Mouse (Mus musculus) Muller cell, postnatal 12 days (primary cell): ENCODE results near the gene Khsrp.
A peak's percentile ranks its signal among the peaks of the same experiment; 100 is the strongest.
"Not testable (repeated sequence)": the region's sequence is repeated elsewhere in the genome, so short reads cannot be mapped to it uniquely, and the experiment has no call there.

Experiments
- DNase-seq: peaks from one replicate; pipeline ENCODE4 v3.0.0-alpha.2; 2015; ENCODE audit errors: inconsistent ontology term

Khsrp gene

GRCm38 (mm10) chr17:57030931-57031660 lies at the start of gene Khsrp:
Gene Khsrp (minus strand): TSS chr17:57031522.
- DNase-seq: peak; percentile 52

- DNase-seq: no peak
Observed at GRCm38 (mm10) chr17:57079919-57080318, 48.6 kb upstream of the Khsrp start.

- DNase-seq: no peak
Observed at GRCm38 (mm10) chr17:57078336-57078735, 47.0 kb upstream of the Khsrp start, which contains the start of gene Dennd1c. Gene Dennd1c (minus strand): TSS chr17:57078514.

- no peak for DNase-seq
Observed at GRCm38 (mm10) chr17:57076916-57077315, 45.6 kb upstream of the Khsrp start.

- DNase-seq: no peak
Observed at GRCm38 (mm10) chr17:57070699-57071098, 39.4 kb upstream of the Khsrp start.

GRCm38 (mm10) chr17:57070272-57070671 lies 39.0 kb upstream of the Khsrp start:
- DNase-seq: no peak

GRCm38 (mm10) chr17:57066908-57067307 lies 35.6 kb upstream of the Khsrp start:
- DNase-seq: no peak

- DNase-seq: no peak
Observed at GRCm38 (mm10) chr17:57063031-57063430, 31.7 kb upstream of the Khsrp start.

GRCm38 (mm10) chr17:57062548-57062947 lies 31.2 kb upstream of the Khsrp start:
- DNase-seq: peak; percentile 9

GRCm38 (mm10) chr17:57062011-57062521 lies 30.7 kb upstream of the Khsrp start:
- no peak for DNase-seq

GRCm38 (mm10) chr17:57061069-57061468 lies 29.7 kb upstream of the Khsrp start:
- no peak for DNase-seq

- DNase-seq: peak; percentile 95
Observed at GRCm38 (mm10) chr17:57060231-57060801, 29.0 kb upstream of the Khsrp start.

- peak; percentile 90 for DNase-seq
Observed at GRCm38 (mm10) chr17:57059486-57059977, 28.2 kb upstream of the Khsrp start, which contains the start of gene Slc25a23. Gene Slc25a23 (minus strand): TSS chr17:57059863.

GRCm38 (mm10) chr17:57058891-57059485 lies 27.7 kb upstream of the Khsrp start, which contains the start of gene Crb3:
Gene Crb3 (plus strand): TSS chr17:57059105.
- DNase-seq: peak; percentile 27

- no peak for DNase-seq
Observed at GRCm38 (mm10) chr17:57056246-57056645, 24.9 kb upstream of the Khsrp start.

- DNase-seq: not testable (repeated sequence)
Observed at GRCm38 (mm10) chr17:57051679-57052078, 20.4 kb upstream of the Khsrp start.

GRCm38 (mm10) chr17:57048816-57049215 lies 17.5 kb upstream of the Khsrp start:
- no peak for DNase-seq

- no peak for DNase-seq
Observed at GRCm38 (mm10) chr17:57047406-57047805, 16.1 kb upstream of the Khsrp start.

GRCm38 (mm10) chr17:57041554-57041953 lies 10.2 kb upstream of the Khsrp start, which contains the start of gene Slc25a41:
Gene Slc25a41 (minus strand): TSS chr17:57041654.
- DNase-seq: no peak

GRCm38 (mm10) chr17:57038978-57039377 lies 7.7 kb upstream of the Khsrp start:
- no peak for DNase-seq

GRCm38 (mm10) chr17:57032854-57033253 lies 1.5 kb upstream of the Khsrp start:
- DNase-seq: no peak
